In the genomic region with DNA sequence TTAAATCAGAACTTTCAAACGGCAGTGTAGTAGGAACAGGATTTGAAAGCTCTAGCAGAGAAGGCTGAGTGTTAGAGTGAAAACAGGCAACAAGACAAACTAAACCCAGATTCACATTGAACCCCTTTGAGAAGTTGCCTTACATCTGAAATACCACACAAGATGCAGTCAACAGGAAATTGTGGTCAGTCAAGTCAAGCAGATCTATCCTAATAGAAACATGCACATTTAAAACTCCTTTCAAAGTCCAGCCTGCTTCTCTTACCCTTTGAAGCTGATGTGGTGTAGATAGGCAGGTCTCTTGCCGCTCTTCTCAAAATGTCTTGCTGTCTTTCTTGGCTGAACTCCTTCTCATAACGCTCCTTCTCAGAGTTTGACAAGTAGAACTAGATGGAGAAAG, we compare ENCODE assay signal across 14 mouse cellular contexts. TPM values are rescaled to one million over a fixed set of nuclear protein-coding genes. Genes with fewer than 3 reads are reported as not detected.
"Had no signal": no experiment of that assay in that cellular context is flagged by ENCODE, and none has a peak within 500 bp of the region (broad histone marks: within the 10 kb centered on the region; RNA-seq: fewer than 3 reads in every experiment).

No protein-coding gene starts in this region.

- DNase-seq: kidney, adult 8-10 months; kidney, postnatal 25 days; layer of hippocampus, adult 9-11 months; left cerebral cortex, postnatal 4 days; lung, adult 18-20 months; right cerebral cortex, adult 18-20 months; thymus, postnatal 14 days had no signal

- H3K4me1 ChIP-seq: limb, embryonic 13.5 days; midbrain, embryonic 13.5 days; neural tube, embryonic 13.5 days had no signal

- H3K4me3 ChIP-seq: limb, embryonic 13.5 days; midbrain, embryonic 13.5 days; myocyte; neural tube, embryonic 13.5 days had no signal

- H3K27me3 ChIP-seq: limb, embryonic 13.5 days; midbrain, embryonic 13.5 days; neural tube, embryonic 13.5 days had no signal

- ATAC-seq: intestine, embryonic 16.5 days; midbrain, embryonic 13.5 days had no signal

- H3K9me3 ChIP-seq: limb, embryonic 13.5 days; midbrain, embryonic 13.5 days; neural tube, embryonic 13.5 days had no signal

- H3K9ac ChIP-seq: limb, embryonic 13.5 days; liver, embryonic 14.5 days; midbrain, embryonic 13.5 days; neural tube, embryonic 13.5 days had no signal

- H3K27ac ChIP-seq: limb, embryonic 13.5 days; liver, embryonic 14.5 days; midbrain, embryonic 13.5 days; neural tube, embryonic 13.5 days had no signal

- H3K4me2 ChIP-seq: limb, embryonic 13.5 days; midbrain, embryonic 13.5 days; neural tube, embryonic 13.5 days had no signal

RNA-seq across cellular contexts. Expression of a gene that starts 39.3 kb away (rescaled TPM):
- polyA plus RNA-seq: liver, adult 2 months had no signal
